Mouse (Mus musculus): ENCODE measurements around the gene Cdk10. TPM values are rescaled to one million over a fixed set of nuclear protein-coding genes. Genes with fewer than 3 reads are reported as not detected.
"Not testable (repeated sequence)": the region's sequence is repeated elsewhere in the genome, so short reads cannot be mapped to it uniquely, and the experiment has no call there.

Gene Cdk10
- polyA plus RNA-seq, 1 experiment from 2014 or later, result 34.3 TPM

GRCm38 (mm10) chr8:123197016-123197415 is 27.6 kb upstream of the Cdk10 start:
- H3K27me3 ChIP-seq (ENCODE audit: control insufficient read depth, insufficient read depth, low read length); H3K9me3 ChIP-seq (ENCODE audit: control insufficient read depth, low read length); H3K27ac ChIP-seq (ENCODE audit: low read depth, low read length); H3K4me3 ChIP-seq (ENCODE audit: low read depth, low read length); H3K4me1 ChIP-seq (ENCODE audit: control insufficient read depth, insufficient read depth, low read length); ATAC-seq (ENCODE audit: low FRiP score); H3K4me2 ChIP-seq; DNase-seq (ENCODE audit: low spot score, missing footprints); H3K36me3 ChIP-seq (ENCODE audit: control insufficient read depth, insufficient read depth, low read length); H3K9ac ChIP-seq (ENCODE audit: low read length): not testable (repeated sequence)
- WGBS, result 79% methylated on average over 5 of the region's 5 CpGs

- no peak overlapping the region for H3K9ac ChIP-seq (ENCODE audit: low read length)
- no peaks in the 10 kb centered on the region for H3K36me3 ChIP-seq (ENCODE audit: control insufficient read depth, insufficient read depth, low read length)
- 76% methylated on average over 14 of the region's 14 CpGs for WGBS
- DNase-seq (ENCODE audit: low spot score, missing footprints), result no peak
- H3K27me3 ChIP-seq (ENCODE audit: control insufficient read depth, insufficient read depth, low read length), result no peaks in the 10 kb centered on the region
- no peak overlapping the region for H3K27ac ChIP-seq (ENCODE audit: low read depth, low read length)
- H3K9me3 ChIP-seq (ENCODE audit: control insufficient read depth, low read length), result no peaks in the 10 kb centered on the region
- no peaks in the 10 kb centered on the region for H3K4me1 ChIP-seq (ENCODE audit: control insufficient read depth, insufficient read depth, low read length)
- H3K4me3 ChIP-seq (ENCODE audit: low read depth, low read length), result no peak overlapping the region
- no peak overlapping the region for H3K4me2 ChIP-seq
- ATAC-seq (ENCODE audit: low FRiP score), result no peak
Measured at GRCm38 (mm10) chr8:123199864-123200263, 24.8 kb upstream of the Cdk10 start.

GRCm38 (mm10) chr8:123202288-123202687 is 22.4 kb upstream of the Cdk10 start:
- DNase-seq (ENCODE audit: low spot score, missing footprints) (peak; percentile 98), ATAC-seq (ENCODE audit: low FRiP score) (no peak)
- Histone ChIP-seq H3K27me3 (ENCODE audit: control insufficient read depth, insufficient read depth, low read length) (no peaks in the 10 kb centered on the region), H3K4me1 (ENCODE audit: control insufficient read depth, insufficient read depth, low read length) (no peaks in the 10 kb centered on the region), H3K4me3 (ENCODE audit: low read depth, low read length) (no peak overlapping the region), H3K9ac (ENCODE audit: low read length) (no peak overlapping the region), H3K9me3 (ENCODE audit: control insufficient read depth, low read length) (no peaks in the 10 kb centered on the region), H3K36me3 (ENCODE audit: control insufficient read depth, insufficient read depth, low read length) (peaks cover 8% of the 10 kb centered on the region), H3K4me2 (no peak overlapping the region), H3K27ac (ENCODE audit: low read depth, low read length) (no peak overlapping the region)
- WGBS, result 34% methylated on average over 5 of the region's 5 CpGs

- H3K4me2 ChIP-seq, result no peak overlapping the region
- peaks cover 17% of the 10 kb centered on the region for H3K36me3 ChIP-seq (ENCODE audit: control insufficient read depth, insufficient read depth, low read length)
- no peaks in the 10 kb centered on the region for H3K9me3 ChIP-seq (ENCODE audit: control insufficient read depth, low read length)
- H3K4me3 ChIP-seq (ENCODE audit: low read depth, low read length), result no peak overlapping the region
- WGBS, result 85% methylated on average over 3 of the region's 3 CpGs
- no peak overlapping the region for H3K27ac ChIP-seq (ENCODE audit: low read depth, low read length)
- H3K9ac ChIP-seq (ENCODE audit: low read length), result no peak overlapping the region
- no peaks in the 10 kb centered on the region for H3K4me1 ChIP-seq (ENCODE audit: control insufficient read depth, insufficient read depth, low read length)
- no peaks in the 10 kb centered on the region for H3K27me3 ChIP-seq (ENCODE audit: control insufficient read depth, insufficient read depth, low read length)
- no peak for DNase-seq (ENCODE audit: low spot score, missing footprints)
- ATAC-seq (ENCODE audit: low FRiP score), result no peak
Measured at GRCm38 (mm10) chr8:123203571-123203970, 21.1 kb upstream of the Cdk10 start.

GRCm38 (mm10) chr8:123211876-123212275 is 12.8 kb upstream of the Cdk10 start:
- 58% methylated on average over 10 of the region's 10 CpGs for whole genome bisulfite sequencing
- no peak overlapping the region for H3K27ac ChIP-seq (ENCODE audit: low read depth, low read length)
- ATAC-seq (ENCODE audit: low FRiP score), result no peak

GRCm38 (mm10) chr8:123212321-123213117 is 12.1 kb upstream of the Cdk10 start, which contains the start of the genes Chmp1a and Spata33:
Gene Chmp1a, minus strand, starts transcription at chr8:123212763.
Gene Spata33, plus strand, starts transcription at chr8:123212832.
- Histone ChIP-seq H3K9me3 (ENCODE audit: control insufficient read depth, low read length) (no peaks in the 10 kb centered on the region), H3K4me1 (ENCODE audit: control insufficient read depth, insufficient read depth, low read length) (peaks cover 16% of the 10 kb centered on the region), H3K27me3 (ENCODE audit: control insufficient read depth, insufficient read depth, low read length) (no peaks in the 10 kb centered on the region), H3K4me3 (ENCODE audit: low read depth, low read length) (peak within 1 kb of the TSS; percentile 89), H3K9ac (ENCODE audit: low read length) (peak within 1 kb of the TSS; percentile 92), H3K27ac (ENCODE audit: low read depth, low read length) (peak within 1 kb of the TSS; percentile 62; the same call in 1 of the 2 replicates), H3K4me2 (peak within 1 kb of the TSS; percentile 74), H3K36me3 (ENCODE audit: control insufficient read depth, insufficient read depth, low read length) (peaks cover 13% of the 10 kb centered on the region)
- ATAC-seq (ENCODE audit: low FRiP score) (peak; percentile 98), DNase-seq (ENCODE audit: low spot score, missing footprints) (peak; percentile 99)
- 1% methylated on average over 76 of the region's 76 CpGs for WGBS

More at GRCm38 (mm10) chr8:123211876-123212275, 12.8 kb upstream of the Cdk10 start:
- Histone ChIP-seq H3K4me2 (peak overlapping the region; percentile 74), H3K9me3 (ENCODE audit: control insufficient read depth, low read length) (no peaks in the 10 kb centered on the region), H3K4me3 (ENCODE audit: low read depth, low read length) (peak overlapping the region; percentile 89), H3K9ac (ENCODE audit: low read length) (peak overlapping the region; percentile 92), H3K27me3 (ENCODE audit: control insufficient read depth, insufficient read depth, low read length) (no peaks in the 10 kb centered on the region), H3K4me1 (ENCODE audit: control insufficient read depth, insufficient read depth, low read length) (peaks cover 16% of the 10 kb centered on the region), H3K36me3 (ENCODE audit: control insufficient read depth, insufficient read depth, low read length) (peaks cover 18% of the 10 kb centered on the region)
- no peak for DNase-seq (ENCODE audit: low spot score, missing footprints)

GRCm38 (mm10) chr8:123213118-123213772 is 11.4 kb upstream of the Cdk10 start:
- Histone ChIP-seq H3K27ac (ENCODE audit: low read depth, low read length) (peak overlapping the region; percentile 62; the same call in 1 of the 2 replicates), H3K4me1 (ENCODE audit: control insufficient read depth, insufficient read depth, low read length) (peaks cover 16% of the 10 kb centered on the region), H3K9ac (ENCODE audit: low read length) (peak overlapping the region; percentile 71), H3K9me3 (ENCODE audit: control insufficient read depth, low read length) (no peaks in the 10 kb centered on the region), H3K27me3 (ENCODE audit: control insufficient read depth, insufficient read depth, low read length) (no peaks in the 10 kb centered on the region), H3K4me2 (peak overlapping the region; percentile 74), H3K4me3 (ENCODE audit: low read depth, low read length) (peak overlapping the region; percentile 89), H3K36me3 (ENCODE audit: control insufficient read depth, insufficient read depth, low read length) (peaks cover 7% of the 10 kb centered on the region)
- ATAC-seq (ENCODE audit: low FRiP score) (no peak), DNase-seq (ENCODE audit: low spot score, missing footprints) (no peak)
- WGBS, result 22% methylated on average over 22 of the region's 22 CpGs

- DNase-seq (ENCODE audit: low spot score, missing footprints), result no peak
- H3K27me3 ChIP-seq (ENCODE audit: control insufficient read depth, insufficient read depth, low read length), result no peaks in the 10 kb centered on the region
- ATAC-seq (ENCODE audit: low FRiP score), result no peak
- WGBS, result 81% methylated on average over 3 of the region's 3 CpGs
- no peak overlapping the region for H3K9ac ChIP-seq (ENCODE audit: low read length)
- H3K4me3 ChIP-seq (ENCODE audit: low read depth, low read length), result no peak overlapping the region
- H3K36me3 ChIP-seq (ENCODE audit: control insufficient read depth, insufficient read depth, low read length), result no peaks in the 10 kb centered on the region
- no peak overlapping the region for H3K27ac ChIP-seq (ENCODE audit: low read depth, low read length)
- H3K9me3 ChIP-seq (ENCODE audit: control insufficient read depth, low read length), result no peaks in the 10 kb centered on the region
- no peak overlapping the region for H3K4me2 ChIP-seq
- H3K4me1 ChIP-seq (ENCODE audit: control insufficient read depth, insufficient read depth, low read length), result peaks cover 16% of the 10 kb centered on the region
Measured at GRCm38 (mm10) chr8:123215430-123215829, 9.2 kb upstream of the Cdk10 start.

GRCm38 (mm10) chr8:123220917-123221316 is 3.7 kb upstream of the Cdk10 start:
- H3K9ac ChIP-seq (ENCODE audit: low read length), result no peak overlapping the region
- peaks cover 10% of the 10 kb centered on the region for H3K4me1 ChIP-seq (ENCODE audit: control insufficient read depth, insufficient read depth, low read length)
- DNase-seq (ENCODE audit: low spot score, missing footprints) (no peak), ATAC-seq (ENCODE audit: low FRiP score) (no peak)
- H3K4me2 ChIP-seq, result no peak overlapping the region
- no peak overlapping the region for H3K4me3 ChIP-seq (ENCODE audit: low read depth, low read length)
- no peaks in the 10 kb centered on the region for H3K9me3 ChIP-seq (ENCODE audit: control insufficient read depth, low read length)
- 96% methylated on average over 1 of the region's 1 CpGs for WGBS
- H3K27me3 ChIP-seq (ENCODE audit: control insufficient read depth, insufficient read depth, low read length), result no peaks in the 10 kb centered on the region
- H3K27ac ChIP-seq (ENCODE audit: low read depth, low read length), result no peak overlapping the region
- H3K36me3 ChIP-seq (ENCODE audit: control insufficient read depth, insufficient read depth, low read length), result no peaks in the 10 kb centered on the region

Data from midbrain, embryonic 11.5 days (tissue).